In genomic region chr1:33907421-33908190, GRCm38 (mm10) we compare ENCODE assay signal across 8 mouse cellular contexts. TPM values are rescaled to one million over a fixed set of nuclear protein-coding genes. Genes with fewer than 3 reads are reported as not detected.
DNase-seq lines count a peak whose midpoint lies in the region; ATAC-seq lines count a peak whose summit lies in the region.

Bend6 (minus strand) TSS chr1:33907816.

- peak; percentile 92 for DNase-seq in 3134 (ENCODE audit: extremely low read depth, insufficient read length, low spot score)
- DNase-seq in adrenal gland, postnatal 10 days, result peak; percentile 72
- peak; percentile 54 for DNase-seq in embryo, embryonic 11.5 days (ENCODE audit: low read depth, low spot score)
- peak; percentile 65 for DNase-seq in gastrocnemius, postnatal 25 days
- DNase-seq in limb, embryonic 10.5 days (ENCODE audit: low spot score), result peak; percentile 78
- peak; percentile 73 for DNase-seq in midbrain, embryonic 10.5 days (ENCODE audit: low spot score)

- H3K36me3 ChIP-seq in limb, embryonic 10.5 days, result no peaks in the 10 kb centered on the region
- H3K36me3 ChIP-seq in midbrain, embryonic 10.5 days, result no peaks in the 10 kb centered on the region
- H3K36me3 ChIP-seq in stomach, embryonic 14.5 days (ENCODE audit: control insufficient read depth, insufficient read depth, low read length), result no peaks in the 10 kb centered on the region

- peaks cover 25% of the 10 kb centered on the region for H3K4me1 ChIP-seq in limb, embryonic 10.5 days
- H3K4me1 ChIP-seq in midbrain, embryonic 10.5 days, result peaks cover 31% of the 10 kb centered on the region
- 0 out of 2 replicates have a peak, but pooled peaks cover 5% of the 10 kb centered on the region for H3K4me1 ChIP-seq in stomach, embryonic 14.5 days (ENCODE audit: control insufficient read depth, insufficient read depth, low read length)

- H3K4me2 ChIP-seq in stomach, embryonic 14.5 days (replicated peaks; ENCODE audit: low read depth, low read length), result peak within 1 kb of the TSS; percentile 94

- H3K4me3 ChIP-seq in limb, embryonic 10.5 days, result peak within 1 kb of the TSS; percentile 74
- peak within 1 kb of the TSS; percentile 71 for H3K4me3 ChIP-seq in midbrain, embryonic 10.5 days
- H3K4me3 ChIP-seq in stomach, embryonic 14.5 days (ENCODE audit: low read depth, low read length), result peak within 1 kb of the TSS; percentile 50

- H3K9me3 ChIP-seq in limb, embryonic 10.5 days (replicated peaks), result no peaks in the 10 kb centered on the region
- H3K9me3 ChIP-seq in midbrain, embryonic 10.5 days (replicated peaks), result no peaks in the 10 kb centered on the region
- no peaks in the 10 kb centered on the region for H3K9me3 ChIP-seq in stomach, embryonic 14.5 days (ENCODE audit: control insufficient read depth, low read depth, low read length)

- peaks cover 49% of the 10 kb centered on the region for H3K27me3 ChIP-seq in limb, embryonic 10.5 days (ENCODE audit: low read depth, poor library complexity, severe bottlenecking)
- peaks cover 54% of the 10 kb centered on the region for H3K27me3 ChIP-seq in midbrain, embryonic 10.5 days (ENCODE audit: low read depth, poor library complexity, severe bottlenecking)
- peaks cover 6% of the 10 kb centered on the region; the same call in 1 of the 2 replicates for H3K27me3 ChIP-seq in stomach, embryonic 14.5 days (ENCODE audit: control insufficient read depth, insufficient read depth, low read length)

- peak within 1 kb of the TSS; percentile 85 for H3K27ac ChIP-seq in limb, embryonic 10.5 days
- H3K27ac ChIP-seq in midbrain, embryonic 10.5 days (replicated peaks), result peak within 1 kb of the TSS; percentile 87
- no peak within 1 kb of the TSS for H3K27ac ChIP-seq in stomach, embryonic 14.5 days (ENCODE audit: low read length)

- H3K9ac ChIP-seq in stomach, embryonic 14.5 days (replicated peaks; ENCODE audit: low read depth, low read length), result peak within 1 kb of the TSS; percentile 46; the same call in 1 of the 2 replicates

- 1% methylated on average over 105 of the region's 110 CpGs for WGBS in limb, embryonic 10.5 days
- WGBS in midbrain, embryonic 10.5 days, result under 1% methylated on average over 99 of the region's 110 CpGs
- WGBS in stomach, embryonic 14.5 days, result under 1% methylated on average over 86 of the region's 110 CpGs

- ATAC-seq in inflammation-experienced regulatory T-cells, adult 6 months, result peak; percentile 46
- ATAC-seq in stomach, embryonic 14.5 days (ENCODE audit: insufficient number of reproducible peaks, insufficient read depth, low FRiP score, low read depth), result peak; percentile 89

RNA-seq across cellular contexts. Expression of gene Bend6, which starts in this region (rescaled TPM):
- total RNA-seq in adrenal gland, postnatal 10 days (2021), result 1 to 10 TPM; 1.5 TPM
- 1 to 10 TPM; 1.0 to 1.3 TPM for total RNA-seq in gastrocnemius, postnatal 25 days (2021)
- 1 to 10 TPM in 2 of 3 experiments, under 1 TPM in 1; 0.96 to 8.0 (median 2.4) TPM for polyA plus RNA-seq in inflammation-experienced regulatory T-cells, adult 6 months (2017; shearing (Covaris generic))
- polyA plus RNA-seq in limb, embryonic 10.5 days (2016; fragmentation: Nextera tagmentation; extraction: Ambion mirVana), result 1.2 and 1.5 TPM in 2 replicates
- 1.5 and 1.7 TPM in 2 replicates for polyA plus RNA-seq in midbrain, embryonic 10.5 days (2016; fragmentation: Nextera tagmentation; extraction: Ambion mirVana)
- 1.1 and 2.2 TPM in 2 replicates for polyA plus RNA-seq in stomach, embryonic 14.5 days (2014; fragmentation: Nextera tagmentation; extraction: Ambion mirVana)
